Mouse (Mus musculus): ENCODE measurements around the gene Acot13. TPM values are rescaled to one million over a fixed set of nuclear protein-coding genes. Genes with fewer than 3 reads are reported as not detected.
"Not testable (repeated sequence)": the region's sequence is repeated elsewhere in the genome, so short reads cannot be mapped to it uniquely, and the experiment has no call there.

Acot13 gene
- polyA plus RNA-seq, 1 experiment from 2014 or later, result 210 TPM

DNA sequence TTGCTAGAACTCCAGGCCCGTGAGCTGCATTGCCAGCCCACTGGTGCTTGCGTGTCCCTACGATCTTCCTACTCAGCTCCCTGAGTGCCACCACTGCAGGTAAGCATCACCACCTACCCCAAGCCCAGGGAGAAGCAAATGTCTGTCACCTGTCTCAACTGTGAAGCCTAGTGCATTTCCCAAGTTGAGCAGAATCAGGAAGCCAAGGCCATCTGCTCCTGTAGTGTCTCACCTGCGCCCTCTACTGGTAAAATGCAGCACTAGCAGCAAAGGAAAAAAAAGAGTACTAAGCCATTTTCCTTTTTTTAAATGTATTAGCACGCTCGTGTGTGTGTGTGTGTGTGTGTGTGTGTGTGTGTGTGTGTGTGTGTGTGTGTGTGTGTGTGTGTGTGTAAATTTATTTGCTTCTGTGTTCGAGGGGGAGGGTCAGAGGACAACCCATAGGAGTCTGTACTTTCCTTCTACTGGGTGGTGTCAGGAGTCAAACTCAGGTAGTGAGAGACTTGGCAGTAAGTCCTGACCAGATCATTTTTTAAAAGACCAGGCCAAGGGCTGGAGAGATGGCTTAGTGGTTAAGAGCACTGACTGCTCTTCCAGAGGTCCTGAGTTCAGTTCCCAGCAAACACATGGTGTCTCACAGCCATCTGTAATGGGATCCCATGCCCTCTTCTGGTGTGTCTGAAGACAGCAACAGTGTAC is 55.0 kb downstream of the Acot13 start:
- H3K27ac ChIP-seq (replicated peaks), result no peak overlapping the region
- no peaks in the 10 kb centered on the region for H3K27me3 ChIP-seq (replicated peaks)
- H3K9ac ChIP-seq, result no peak overlapping the region
- H3K4me2 ChIP-seq, result no peak overlapping the region
- WGBS, result 54% methylated on average over 5 of the region's 7 CpGs
- no peaks in the 10 kb centered on the region for H3K4me1 ChIP-seq
- H3K4me3 ChIP-seq, result no peak overlapping the region
- ATAC-seq (ENCODE audit: extremely low read depth, insufficient number of reproducible peaks, low FRiP score, low TSS enrichment), result no peak
- no peaks in the 10 kb centered on the region for H3K9me3 ChIP-seq
- no peaks in the 10 kb centered on the region for H3K36me3 ChIP-seq

DNA sequence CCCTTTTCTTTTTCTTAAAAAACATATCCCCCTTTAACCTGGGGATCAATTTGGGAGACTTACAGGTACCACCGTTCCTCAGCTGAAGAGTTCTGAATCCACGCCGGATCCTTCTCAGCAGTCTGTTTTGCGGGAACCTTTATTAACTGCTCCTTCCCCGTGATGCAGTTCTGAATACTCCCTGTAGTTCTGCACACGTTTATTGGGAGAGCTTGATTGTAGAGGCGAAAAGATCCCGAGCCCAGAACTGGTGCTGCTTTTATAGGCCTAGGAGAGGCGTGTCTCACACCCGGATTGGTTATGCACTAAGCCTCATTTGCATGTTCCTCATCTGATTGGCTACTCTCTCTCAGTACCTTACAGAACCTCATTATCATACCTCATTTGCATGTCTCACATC is 59.9 kb downstream of the Acot13 start:
- not testable (repeated sequence) for H3K36me3 ChIP-seq; H3K4me2 ChIP-seq; H3K4me3 ChIP-seq; H3K9ac ChIP-seq; H3K4me1 ChIP-seq; H3K27me3 ChIP-seq (replicated peaks); H3K9me3 ChIP-seq; ATAC-seq (ENCODE audit: extremely low read depth, insufficient number of reproducible peaks, low FRiP score, low TSS enrichment); H3K27ac ChIP-seq (replicated peaks)
- WGBS, result 91% methylated on average over 10 of the region's 10 CpGs

Other genes with a start within 250 kb of the Acot13 start
- gene Ripor2, start 249.4 kb downstream of the Acot13 start, polyA plus RNA-seq (2015; fragmentation: Nextera tagmentation; extraction: Ambion mirVana), result 10.1 and 10.8 TPM in 2 replicates
- not detected in 2 replicates for gene Armh2, start 90.3 kb downstream of the Acot13 start, polyA plus RNA-seq (2015; fragmentation: Nextera tagmentation; extraction: Ambion mirVana)
- 102 and 119 TPM in 2 replicates for gene Gmnn, start 69.6 kb downstream of the Acot13 start, polyA plus RNA-seq (2015; fragmentation: Nextera tagmentation; extraction: Ambion mirVana)
- gene BC005537, start 29.9 kb downstream of the Acot13 start, polyA plus RNA-seq (2015; fragmentation: Nextera tagmentation; extraction: Ambion mirVana), result 8.5 and 10.5 TPM in 2 replicates
- gene Tdp2, start 139 bp upstream of the Acot13 start, polyA plus RNA-seq (2015; fragmentation: Nextera tagmentation; extraction: Ambion mirVana), result 30.4 and 34.0 TPM in 2 replicates
- 0.05 and 0.20 TPM in 2 replicates for gene D130043K22Rik, start 13.6 kb upstream of the Acot13 start, polyA plus RNA-seq (2015; fragmentation: Nextera tagmentation; extraction: Ambion mirVana)
- gene Aldh5a1, start 106.1 kb upstream of the Acot13 start, polyA plus RNA-seq (2015; fragmentation: Nextera tagmentation; extraction: Ambion mirVana), result 10.6 and 10.7 TPM in 2 replicates
- gene Gpld1, start 111.6 kb upstream of the Acot13 start, polyA plus RNA-seq (2015; fragmentation: Nextera tagmentation; extraction: Ambion mirVana), result 0.24 and 0.33 TPM in 2 replicates
- gene Mrs2, start 188.8 kb upstream of the Acot13 start, polyA plus RNA-seq (2015; fragmentation: Nextera tagmentation; extraction: Ambion mirVana), result 14.4 and 14.9 TPM in 2 replicates
- 0.82 and 0.94 TPM in 2 replicates for gene Dcdc2a, start 224.5 kb upstream of the Acot13 start, polyA plus RNA-seq (2015; fragmentation: Nextera tagmentation; extraction: Ambion mirVana)

Data from heart, embryonic 13.5 days (tissue).